Mouse (Mus musculus) macrophage (primary cell): Measurements from ENCODE around the gene Btbd6. TPM values are rescaled to one million over a fixed set of nuclear protein-coding genes. Genes with fewer than 3 reads are reported as not detected.

Experiments
- H3K27ac ChIP-seq: fragments of 350-480 bp; formaldehyde crosslinking; 2 replicates; pipeline ENCODE4 v1.9.0; 2021
- H3K36me3 ChIP-seq: fragments of 350-480 bp; formaldehyde crosslinking; 2 replicates; pipeline ENCODE4 v1.9.0; 2021; ENCODE audit errors: inconsistent target
- H3K4me3 ChIP-seq: fragments of 350-480 bp; formaldehyde crosslinking; 2 replicates; pipeline ENCODE4 v1.9.0; 2021; ENCODE audit errors: inconsistent target
- H3K79me2 ChIP-seq: fragments of 350-480 bp; formaldehyde crosslinking; 2 replicates; pipeline ENCODE4 v1.9.0; 2021; ENCODE audit errors: inconsistent target
- WGBS: methylation state at CpG from one replicate; pipeline ENCODE4 v1.1.7; 2026; ENCODE audit warnings: inconsistent platforms; ENCODE audit not compliant: missing documents; 5-methylcytosine and 5-hydroxymethylcytosine counted together
- polyA plus RNA-seq: library from polyadenylated mRNA; stranded (reverse); fragments of 250-400 nt; gene quantifications from 3 replicates; pipeline ENCODE4 v1.2.4, GENCODE M21; 2018; ENCODE audit warnings: inconsistent platforms

The Btbd6 gene
- polyA plus RNA-seq, 1 experiment from 2014 or later, result 5.3 TPM

DNA sequence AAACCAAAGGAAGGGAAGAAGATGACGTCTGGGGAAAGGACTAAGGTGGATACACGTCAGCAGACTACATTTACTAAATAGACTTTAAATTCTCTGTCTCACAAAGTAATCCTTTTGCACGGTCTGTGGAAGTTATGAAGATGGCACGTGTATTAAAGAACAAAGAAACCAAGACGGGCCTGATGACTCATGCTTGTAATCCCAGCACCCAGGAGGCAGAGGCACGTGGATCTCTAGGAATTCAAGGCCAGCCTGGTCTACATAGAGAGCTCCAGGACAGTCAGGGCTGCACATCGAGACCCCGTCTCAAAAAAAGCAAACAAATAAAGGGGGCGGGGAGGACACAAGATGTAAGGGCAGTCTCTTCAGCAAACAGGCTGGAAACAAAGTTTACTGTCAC lies 1.5 kb upstream of the Btbd6 start:
- no peak overlapping the region for H3K27ac ChIP-seq
- H3K36me3 ChIP-seq, result peaks cover 49% of the 10 kb centered on the region
- WGBS, result 96% methylated on average over 9 of the region's 9 CpGs
- no peaks in the 10 kb centered on the region for H3K79me2 ChIP-seq
- no peak overlapping the region for H3K4me3 ChIP-seq

DNA sequence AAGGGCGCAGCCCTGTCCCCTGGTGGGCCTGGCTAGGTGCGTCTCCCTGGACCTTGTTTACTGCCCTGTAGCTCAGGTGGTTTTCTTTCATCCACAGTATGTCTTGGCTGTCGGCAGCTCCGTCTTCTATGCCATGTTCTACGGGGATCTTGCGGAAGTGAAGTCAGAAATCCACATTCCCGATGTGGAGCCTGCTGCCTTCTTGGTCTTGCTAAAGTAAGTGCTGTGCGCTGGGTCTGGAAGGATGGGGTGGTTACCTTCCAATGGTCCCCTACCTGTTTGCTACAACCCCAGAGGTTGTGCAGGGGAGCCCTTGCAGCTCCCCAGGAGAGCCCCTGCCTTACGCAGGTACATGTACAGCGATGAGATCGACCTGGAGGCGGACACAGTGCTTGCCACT lies 874 bp downstream of the Btbd6 start:
- Histone ChIP-seq H3K79me2 (no peaks in the 10 kb centered on the region), H3K4me3 (peak overlapping the region; percentile 15; the same call in 1 of the 2 replicates), H3K36me3 (peaks cover 43% of the 10 kb centered on the region; the same call in 1 of the 2 replicates), H3K27ac (no peak overlapping the region)
- WGBS, result 90% methylated on average over 12 of the region's 12 CpGs

GRCm38 (mm10) chr12:112982031-112982430 lies 5.7 kb downstream of the Btbd6 start:
- 95% methylated on average over 2 of the region's 2 CpGs for WGBS
- H3K4me3 ChIP-seq, result no peak overlapping the region
- no peak overlapping the region for H3K27ac ChIP-seq
- H3K79me2 ChIP-seq, result no peaks in the 10 kb centered on the region
- peaks cover 40% of the 10 kb centered on the region for H3K36me3 ChIP-seq

DNA sequence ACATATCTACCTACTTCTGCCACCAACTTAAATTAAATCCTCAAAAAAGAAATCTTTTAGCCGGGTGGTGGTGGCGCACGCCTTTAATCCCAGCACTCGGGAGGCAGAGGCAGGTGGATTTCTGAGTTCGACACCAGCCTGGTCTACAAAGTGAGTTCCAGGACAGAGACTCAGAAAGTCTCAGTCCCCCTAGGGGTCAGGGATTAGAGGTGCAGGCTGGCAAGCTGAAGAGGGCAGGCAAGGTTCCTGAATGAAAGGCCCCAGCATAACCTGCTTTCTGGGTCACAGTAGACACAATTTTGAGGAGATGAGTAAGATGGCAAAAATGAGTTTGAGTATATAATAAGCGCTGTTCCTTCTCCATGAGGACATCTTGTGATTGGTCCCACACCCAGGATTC lies 9.1 kb downstream of the Btbd6 start:
- no peak overlapping the region for H3K27ac ChIP-seq
- peaks cover 18% of the 10 kb centered on the region for H3K79me2 ChIP-seq
- H3K36me3 ChIP-seq, result peaks cover 25% of the 10 kb centered on the region
- WGBS, result 96% methylated on average over 6 of the region's 6 CpGs
- H3K4me3 ChIP-seq, result no peak overlapping the region

- no peak overlapping the region for H3K4me3 ChIP-seq
- H3K79me2 ChIP-seq, result peaks cover 29% of the 10 kb centered on the region
- H3K36me3 ChIP-seq, result peaks cover 10% of the 10 kb centered on the region
- H3K27ac ChIP-seq, result no peak overlapping the region
- WGBS, result 81% methylated on average over 6 of the region's 6 CpGs
Measured at GRCm38 (mm10) chr12:112987877-112988276, 11.6 kb downstream of the Btbd6 start.

DNA sequence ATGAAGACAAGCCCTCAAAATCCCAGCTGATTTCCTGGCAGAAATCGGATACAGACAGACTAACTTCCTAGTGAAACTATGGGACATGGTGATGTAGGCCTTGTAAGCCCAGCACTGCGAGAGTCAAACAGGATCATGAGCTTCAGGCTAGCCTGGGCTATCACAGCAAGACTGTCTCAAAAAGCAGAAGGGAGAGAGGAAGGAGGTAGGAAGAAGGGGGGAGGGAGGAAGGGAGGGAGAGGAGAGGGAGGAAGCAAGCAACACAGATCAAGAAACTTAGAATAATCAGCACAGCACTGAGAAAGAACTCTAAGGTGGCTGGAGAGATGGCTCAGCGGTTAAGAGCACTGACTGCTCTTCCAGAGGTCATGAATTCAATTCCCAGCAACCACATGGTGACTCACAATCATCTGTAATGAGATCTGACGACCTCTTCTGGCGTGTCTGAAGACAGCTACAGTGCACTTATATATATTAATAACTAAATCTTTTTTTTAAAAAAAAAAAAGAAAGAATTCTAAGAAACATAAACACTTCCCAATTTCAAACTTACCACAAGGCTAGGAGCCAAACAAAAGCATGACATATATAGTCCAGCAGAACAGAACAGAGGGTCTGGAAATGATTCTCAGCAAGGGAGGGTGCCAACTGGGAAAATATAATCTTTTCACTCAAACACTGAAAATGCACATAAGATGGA lies 14.6 kb downstream of the Btbd6 start:
- Histone ChIP-seq H3K36me3 (peaks cover 10% of the 10 kb centered on the region), H3K4me3 (no peak overlapping the region), H3K79me2 (peaks cover 58% of the 10 kb centered on the region), H3K27ac (no peak overlapping the region)
- 82% methylated on average over 4 of the region's 5 CpGs for WGBS

DNA sequence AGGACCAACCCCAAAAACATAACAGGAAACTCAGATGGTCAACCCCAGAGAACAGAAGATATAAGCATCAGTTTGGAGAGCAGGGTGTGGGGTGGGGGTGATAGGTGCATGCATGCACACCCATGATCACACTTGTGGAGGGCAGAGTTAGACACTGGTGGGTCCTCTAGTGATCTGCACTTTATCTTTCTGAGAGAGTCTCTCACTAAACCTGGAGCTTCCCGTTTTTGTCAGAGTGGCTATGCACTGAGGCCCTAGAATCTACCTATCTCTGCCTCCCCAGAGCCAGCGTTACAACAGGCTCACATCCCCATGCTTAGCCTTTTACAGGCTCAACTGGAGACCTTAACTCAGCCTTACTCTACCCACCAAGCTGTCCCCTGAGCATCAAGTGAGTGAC lies 15.2 kb downstream of the Btbd6 start:
- peaks cover 64% of the 10 kb centered on the region for H3K79me2 ChIP-seq
- no peak overlapping the region for H3K4me3 ChIP-seq
- 33% methylated on average over 2 of the region's 2 CpGs for WGBS
- no peak overlapping the region for H3K27ac ChIP-seq
- peaks cover 6% of the 10 kb centered on the region for H3K36me3 ChIP-seq

DNA sequence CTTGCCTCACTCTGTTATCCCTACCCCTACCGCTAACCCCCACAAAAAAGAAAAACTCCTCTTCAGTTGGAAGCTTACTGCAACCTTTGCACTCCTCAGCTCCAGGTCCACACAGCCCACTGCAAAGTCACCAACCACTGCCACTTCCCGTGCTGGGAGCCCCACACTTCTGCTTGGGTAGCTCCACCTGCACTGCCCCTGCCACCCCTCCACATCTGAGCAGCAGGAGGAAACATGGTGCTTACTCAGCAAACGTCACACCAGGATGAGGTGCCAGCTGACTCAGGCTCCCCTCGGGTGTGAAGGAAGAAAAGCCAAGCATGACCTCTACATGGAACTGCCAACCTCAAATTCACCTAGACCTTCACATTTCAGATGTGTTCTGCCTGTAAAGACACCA lies 17.9 kb downstream of the Btbd6 start:
- WGBS, result 23% methylated on average over 3 of the region's 4 CpGs
- H3K79me2 ChIP-seq, result peaks cover 85% of the 10 kb centered on the region
- H3K36me3 ChIP-seq, result no peaks in the 10 kb centered on the region
- H3K27ac ChIP-seq, result no peak overlapping the region
- H3K4me3 ChIP-seq, result no peak overlapping the region

DNA sequence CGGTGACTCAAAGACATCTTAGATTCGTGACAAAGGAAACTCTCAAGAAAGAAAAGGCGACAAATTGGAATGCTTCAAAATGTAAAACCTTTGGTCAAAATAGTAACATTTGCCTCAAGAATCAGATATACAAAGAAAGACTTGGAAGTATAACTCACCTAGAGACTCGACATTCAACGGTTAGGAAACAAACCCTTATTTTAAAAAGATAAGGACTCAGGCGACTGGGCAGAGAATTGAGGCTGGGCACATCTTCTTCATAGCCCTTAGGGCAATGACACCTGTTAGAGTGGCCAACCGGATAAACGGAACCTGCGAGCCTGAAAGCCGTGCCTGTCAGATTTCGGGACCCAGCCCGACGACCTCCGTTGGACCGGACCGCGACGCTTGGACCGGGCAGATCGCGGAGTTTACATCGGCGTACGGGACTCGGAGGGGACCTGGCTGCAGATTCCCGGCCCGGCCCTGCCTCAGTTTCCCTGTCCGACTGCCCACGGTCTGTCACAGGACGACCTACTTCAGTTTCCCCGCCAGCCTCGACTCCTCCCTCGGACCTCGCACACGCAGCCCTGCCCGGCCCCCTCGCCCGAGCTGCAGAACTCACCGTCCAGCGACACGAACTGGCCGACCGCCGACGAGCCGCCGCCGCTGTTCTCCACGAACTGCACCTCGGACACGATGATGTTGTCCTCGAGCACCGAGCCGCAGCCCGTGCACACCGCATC lies 23.4 kb downstream of the Btbd6 start:
- under 1% methylated on average over 56 of the region's 56 CpGs for WGBS
- H3K4me3 ChIP-seq, result peak overlapping the region; percentile 63
- H3K36me3 ChIP-seq, result no peaks in the 10 kb centered on the region
- peaks cover 52% of the 10 kb centered on the region for H3K79me2 ChIP-seq
- H3K27ac ChIP-seq, result no peak overlapping the region

DNA sequence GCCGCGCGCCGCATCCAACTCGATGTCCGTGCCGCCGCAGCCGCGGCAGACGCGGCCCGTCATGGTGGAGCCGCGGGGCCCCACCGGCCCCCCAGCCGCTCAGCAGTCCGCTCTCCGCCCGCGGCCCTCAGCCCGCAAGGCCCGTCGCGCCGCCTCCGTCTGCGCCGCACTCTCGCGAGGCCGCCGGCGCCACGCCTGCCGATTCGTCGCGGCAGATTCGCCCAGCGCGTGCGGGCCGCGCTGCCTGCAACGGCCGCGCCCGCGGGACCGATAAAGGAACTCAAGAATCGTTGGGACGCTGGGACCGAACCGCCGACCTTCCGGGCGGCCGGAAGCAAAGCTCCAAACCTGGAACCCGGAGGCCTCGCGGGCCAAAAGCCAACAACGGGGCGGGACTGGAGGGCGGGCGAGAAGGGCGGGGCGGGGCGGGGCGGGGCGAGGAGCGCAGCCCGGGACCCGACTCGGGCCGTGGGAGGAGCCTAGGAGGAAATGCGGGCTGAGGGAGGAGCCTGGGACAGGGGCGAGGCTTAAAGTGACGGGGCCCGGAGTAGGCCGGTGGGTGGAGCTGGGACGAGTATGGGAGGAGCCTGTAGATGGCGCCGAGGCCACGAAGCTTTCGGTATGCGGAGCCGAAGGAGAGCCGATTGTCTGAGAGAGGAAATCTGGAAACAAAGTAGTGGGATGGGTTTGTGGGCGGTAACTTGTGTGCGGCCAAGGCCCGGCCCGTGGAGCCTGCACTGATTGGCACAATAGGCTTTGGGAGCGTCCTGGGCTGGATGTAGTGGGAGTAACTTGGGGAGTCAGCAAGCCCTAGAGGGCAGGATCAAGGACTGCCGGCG lies 24.2 kb downstream of the Btbd6 start, which contains the start of gene Brf1:
Brf1 (minus strand) TSS at position 411 of the 839 bp plus-strand sequence.
- Histone ChIP-seq H3K4me3 (peak within 1 kb of the TSS; percentile 63), H3K27ac (peak within 1 kb of the TSS; percentile 68), H3K79me2 (peaks cover 45% of the 10 kb centered on the region), H3K36me3 (no peaks in the 10 kb centered on the region)
- under 1% methylated on average over 89 of the region's 96 CpGs for WGBS

GRCm38 (mm10) chr12:113001133-113001474 lies 24.8 kb downstream of the Btbd6 start:
- Histone ChIP-seq H3K27ac (peak overlapping the region; percentile 68), H3K4me3 (peak overlapping the region; percentile 62), H3K36me3 (no peaks in the 10 kb centered on the region), H3K79me2 (peaks cover 39% of the 10 kb centered on the region)
- 0% methylated on average over 5 of the region's 5 CpGs for WGBS

DNA sequence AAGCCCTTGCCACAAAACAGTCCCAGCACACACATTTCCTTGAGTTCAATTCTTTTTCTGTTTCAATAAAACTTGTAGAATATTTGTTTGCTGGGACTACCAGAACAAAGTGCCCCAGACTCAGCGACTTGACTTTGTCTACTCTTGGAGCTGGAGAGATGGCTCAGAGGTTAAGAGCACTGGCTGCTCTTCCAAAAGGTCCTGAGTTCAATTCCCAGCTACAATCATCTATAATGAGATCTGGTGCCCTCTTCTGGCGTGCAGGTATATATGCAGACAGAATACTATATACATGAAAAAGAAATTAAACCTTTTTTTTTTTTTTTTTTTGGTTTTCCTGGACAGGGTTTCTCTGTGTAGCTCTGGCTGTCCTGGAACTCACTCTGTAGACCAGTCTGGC lies 26.4 kb downstream of the Btbd6 start:
- Histone ChIP-seq H3K79me2 (peaks cover 23% of the 10 kb centered on the region), H3K36me3 (no peaks in the 10 kb centered on the region), H3K4me3 (no peak overlapping the region), H3K27ac (no peak overlapping the region)
- WGBS, result 49% methylated on average over 2 of the region's 2 CpGs

- Histone ChIP-seq H3K4me3 (no peak overlapping the region), H3K27ac (no peak overlapping the region), H3K79me2 (peaks cover 10% of the 10 kb centered on the region), H3K36me3 (no peaks in the 10 kb centered on the region)
- 95% methylated on average over 8 of the region's 8 CpGs for WGBS
Measured at GRCm38 (mm10) chr12:113004011-113004410, 27.7 kb downstream of the Btbd6 start.

- Histone ChIP-seq H3K4me3 (no peak overlapping the region), H3K79me2 (no peaks in the 10 kb centered on the region), H3K27ac (no peak overlapping the region), H3K36me3 (no peaks in the 10 kb centered on the region)
- WGBS, result 23% methylated on average over 4 of the region's 4 CpGs
Measured at GRCm38 (mm10) chr12:113004993-113005392, 28.7 kb downstream of the Btbd6 start.
